Mouse (Mus musculus) neural tube, embryonic 13.5 days (tissue): ENCODE data around the gene Hhex. TPM values are rescaled to one million over a fixed set of nuclear protein-coding genes. Genes with fewer than 3 reads are reported as not detected.

Experiments used
- ATAC-seq: fragments of 200-750 bp; cut with Nextera tagmentation; 2 replicates; pipeline ENCODE4 v1.8.0; 2017; ENCODE audit warnings: low read depth, mild to moderate bottlenecking, moderate TSS enrichment, moderate library complexity
- H3K27ac ChIP-seq: fragments of 300-500 bp; sonication (generic); replicated peaks from 2 replicates; pipeline ENCODE4 v1.5.1; 2015; ENCODE audit warnings: moderate library complexity, mild to moderate bottlenecking, inconsistent platforms
- H3K27me3 ChIP-seq: fragments of 300-500 bp; sonication (generic); 2 replicates; pipeline ENCODE4 v1.6.1; 2015; ENCODE audit warnings: mild to moderate bottlenecking, inconsistent platforms
- H3K36me3 ChIP-seq: fragments of 300-500 bp; sonication (generic); 2 replicates; pipeline ENCODE4 v1.6.1; 2015; ENCODE audit warnings: mild to moderate bottlenecking, inconsistent platforms
- H3K4me1 ChIP-seq: fragments of 300-500 bp; sonication (generic); replicated peaks from 2 replicates; pipeline ENCODE4 v1.6.1; 2015; ENCODE audit warnings: inconsistent platforms
- H3K4me2 ChIP-seq: fragments of 300-500 bp; sonication (generic); 2 replicates; pipeline ENCODE4 v1.6.1; 2015; ENCODE audit warnings: inconsistent platforms, mild to moderate bottlenecking, moderate library complexity
- H3K4me3 ChIP-seq: fragments of 300-500 bp; sonication (generic); 2 replicates; pipeline ENCODE4 v1.5.1; 2015; ENCODE audit warnings: mild to moderate bottlenecking, inconsistent platforms
- H3K9ac ChIP-seq: fragments of 300-500 bp; sonication (generic); 2 replicates; pipeline ENCODE4 v1.6.1; 2015; ENCODE audit warnings: moderate library complexity, mild to moderate bottlenecking, inconsistent platforms
- H3K9me3 ChIP-seq: fragments of 300-500 bp; sonication (generic); 2 replicates; pipeline ENCODE4 v1.6.1; 2016; ENCODE audit warnings: inconsistent platforms
- WGBS: fragments of 180-500 bp; shearing (Covaris S2); methylation state at CpG from one replicate; pipeline ENCODE4 v1.1.7; 2015; 5-methylcytosine and 5-hydroxymethylcytosine counted together
- polyA plus RNA-seq: library from polyadenylated mRNA; unstranded; fragments of >200 nt; fragmentation: Nextera tagmentation; extraction: Ambion mirVana; gene quantifications from 2 replicates; pipeline ENCODE4 v1.2.1, GENCODE M21; 2015

The Hhex gene
- polyA plus RNA-seq, 1 experiment from 2014 or later, result 6.6 TPM

GRCm38 (mm10) chr19:37455961-37456360 lies 21.4 kb downstream of the Hhex start:
- no peak overlapping the region for H3K27ac ChIP-seq
- WGBS, result 100% methylated on average over 1 of the region's 1 CpGs
- no peaks in the 10 kb centered on the region for H3K4me1 ChIP-seq
- H3K27me3 ChIP-seq, result no peaks in the 10 kb centered on the region
- H3K4me3 ChIP-seq, result no peak overlapping the region
- no peak for ATAC-seq
- H3K36me3 ChIP-seq, result no peaks in the 10 kb centered on the region
- H3K9ac ChIP-seq, result no peak overlapping the region
- H3K4me2 ChIP-seq, result no peak overlapping the region
- H3K9me3 ChIP-seq, result 0 out of 2 replicates have a peak, but pooled peaks cover 3% of the 10 kb centered on the region

- 79% methylated on average over 6 of the region's 6 CpGs for WGBS
- ATAC-seq, result no peak
- H3K4me3 ChIP-seq, result no peak overlapping the region
These were observed 23.4 kb downstream of the Hhex start for GRCm38 (mm10) chr19:37458013-37458412.

DNA sequence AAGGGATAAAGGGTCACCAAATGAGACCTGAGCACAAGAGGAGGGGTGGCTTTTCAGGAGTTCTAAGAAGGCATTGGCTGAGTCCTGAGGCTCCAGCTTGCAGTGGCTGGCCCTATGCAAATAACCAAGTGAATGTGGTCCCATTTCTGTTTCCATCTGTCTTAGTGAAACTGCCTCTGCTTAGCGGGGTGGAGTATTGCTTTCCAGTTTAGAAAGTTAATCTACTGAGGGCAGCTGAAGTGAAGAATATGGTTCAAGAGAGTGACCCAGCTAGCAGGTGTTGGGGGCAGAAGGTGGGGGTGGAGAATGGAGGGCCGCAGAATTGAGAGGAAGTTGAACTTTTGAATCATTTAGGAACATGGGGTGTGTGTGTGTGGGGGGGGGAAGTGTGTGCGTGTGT lies 31.8 kb downstream of the Hhex start:
- Histone ChIP-seq H3K9me3 (no peaks in the 10 kb centered on the region), H3K27ac (no peak overlapping the region), H3K4me1 (no peaks in the 10 kb centered on the region), H3K36me3 (no peaks in the 10 kb centered on the region), H3K27me3 (no peaks in the 10 kb centered on the region), H3K4me2 (no peak overlapping the region), H3K4me3 (no peak overlapping the region), H3K9ac (no peak overlapping the region)
- WGBS, result 84% methylated on average over 3 of the region's 3 CpGs
- ATAC-seq, result no peak

More at GRCm38 (mm10) chr19:37458013-37458412, 23.4 kb downstream of the Hhex start:
- Histone ChIP-seq H3K4me1 (no peaks in the 10 kb centered on the region), H3K27ac (no peak overlapping the region), H3K27me3 (no peaks in the 10 kb centered on the region), H3K9me3 (0 out of 2 replicates have a peak, but pooled peaks cover 4% of the 10 kb centered on the region), H3K9ac (no peak overlapping the region), H3K4me2 (no peak overlapping the region), H3K36me3 (no peaks in the 10 kb centered on the region)

DNA sequence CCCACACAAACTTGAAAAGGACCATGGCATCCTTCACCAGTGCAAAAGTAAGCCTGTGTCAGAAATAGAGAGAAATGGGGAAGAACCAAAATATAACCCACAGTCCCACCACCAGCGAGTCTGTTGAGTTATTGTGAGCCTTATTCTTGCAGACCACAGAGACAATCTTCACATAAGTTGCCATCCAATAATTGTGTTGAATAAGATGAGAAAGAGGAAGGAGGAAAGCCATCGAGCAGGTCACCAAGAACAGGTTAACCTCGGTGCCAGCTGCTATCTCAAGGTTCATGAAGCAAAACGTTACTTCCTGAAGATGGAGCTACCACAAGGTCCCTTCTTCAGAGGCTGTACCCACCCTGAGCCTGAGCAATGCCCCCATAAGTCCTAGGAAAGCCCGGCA lies 32.4 kb downstream of the Hhex start:
- ATAC-seq, result no peak
- H3K36me3 ChIP-seq, result no peaks in the 10 kb centered on the region

GRCm38 (mm10) chr19:37468841-37469566 lies 34.4 kb downstream of the Hhex start:
- no peak overlapping the region for H3K4me2 ChIP-seq
- no peaks in the 10 kb centered on the region for H3K4me1 ChIP-seq
- H3K27me3 ChIP-seq, result no peaks in the 10 kb centered on the region
- no peak overlapping the region for H3K4me3 ChIP-seq
- ATAC-seq, result no peak
- no peaks in the 10 kb centered on the region for H3K9me3 ChIP-seq
- no peak overlapping the region for H3K27ac ChIP-seq
- no peak overlapping the region for H3K9ac ChIP-seq
- WGBS, result 53% methylated on average over 6 of the region's 6 CpGs
- H3K36me3 ChIP-seq, result no peaks in the 10 kb centered on the region

More for the DNA sequence above, 32.4 kb downstream of the Hhex start:
- Histone ChIP-seq H3K27ac (no peak overlapping the region), H3K9ac (no peak overlapping the region), H3K4me1 (no peaks in the 10 kb centered on the region), H3K4me3 (no peak overlapping the region), H3K4me2 (no peak overlapping the region), H3K9me3 (no peaks in the 10 kb centered on the region), H3K27me3 (no peaks in the 10 kb centered on the region)
- WGBS, result 93% methylated on average over 5 of the region's 5 CpGs

- Histone ChIP-seq H3K9me3 (no peaks in the 10 kb centered on the region), H3K4me1 (no peaks in the 10 kb centered on the region), H3K27me3 (no peaks in the 10 kb centered on the region), H3K4me3 (no peak overlapping the region), H3K4me2 (no peak overlapping the region), H3K9ac (no peak overlapping the region), H3K27ac (no peak overlapping the region), H3K36me3 (no peaks in the 10 kb centered on the region)
- 85% methylated on average over 4 of the region's 4 CpGs for WGBS
- ATAC-seq, result no peak
These were observed 37.1 kb downstream of the Hhex start for GRCm38 (mm10) chr19:37471680-37472079.

GRCm38 (mm10) chr19:37472589-37472988 lies 38.0 kb downstream of the Hhex start:
- no peaks in the 10 kb centered on the region for H3K9me3 ChIP-seq
- H3K4me3 ChIP-seq, result no peak overlapping the region
- 71% methylated on average over 3 of the region's 3 CpGs for WGBS
- H3K4me2 ChIP-seq, result no peak overlapping the region
- H3K9ac ChIP-seq, result no peak overlapping the region
- no peaks in the 10 kb centered on the region for H3K4me1 ChIP-seq
- H3K27me3 ChIP-seq, result no peaks in the 10 kb centered on the region
- ATAC-seq, result no peak
- H3K27ac ChIP-seq, result no peak overlapping the region
- no peaks in the 10 kb centered on the region for H3K36me3 ChIP-seq

GRCm38 (mm10) chr19:37481704-37482103 lies 47.1 kb downstream of the Hhex start:
- no peaks in the 10 kb centered on the region for H3K4me1 ChIP-seq
- WGBS, result 85% methylated on average over 8 of the region's 8 CpGs
- H3K9me3 ChIP-seq, result no peaks in the 10 kb centered on the region
- H3K4me2 ChIP-seq, result no peak overlapping the region
- no peak for ATAC-seq
- H3K9ac ChIP-seq, result no peak overlapping the region
- H3K36me3 ChIP-seq, result no peaks in the 10 kb centered on the region
- H3K4me3 ChIP-seq, result no peak overlapping the region
- H3K27ac ChIP-seq, result no peak overlapping the region
- H3K27me3 ChIP-seq, result no peaks in the 10 kb centered on the region

DNA sequence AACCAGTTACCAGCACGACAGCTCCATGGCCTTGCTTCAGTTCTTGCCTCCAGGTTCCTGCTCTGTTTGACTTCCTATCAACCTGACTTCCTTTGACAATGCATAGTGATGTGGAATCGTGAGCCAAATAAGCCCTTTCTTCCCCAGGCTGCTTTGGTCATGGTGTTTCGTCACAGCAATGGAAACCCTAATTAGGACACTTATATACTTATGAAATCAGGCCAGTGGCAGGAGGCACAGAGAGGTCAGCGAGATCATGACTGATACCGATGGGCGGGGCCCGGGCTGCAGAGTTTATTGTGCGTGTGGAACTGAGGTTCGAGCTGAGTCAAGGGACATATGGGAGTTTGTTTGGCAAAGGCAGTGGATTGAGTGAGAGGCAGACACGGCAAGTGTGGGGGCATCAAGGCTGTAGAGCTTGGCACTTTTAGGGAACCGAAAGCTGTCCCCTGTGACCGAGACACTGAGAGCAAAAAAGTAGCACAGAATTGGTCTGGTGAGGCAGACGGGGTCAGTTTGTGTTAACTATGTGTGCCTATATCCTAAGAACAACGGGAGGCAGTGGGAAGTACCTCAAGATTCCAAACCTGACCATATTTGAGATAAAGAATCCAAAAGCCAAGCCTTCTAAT lies 48.1 kb downstream of the Hhex start:
- no peak for ATAC-seq
- Histone ChIP-seq H3K9me3 (no peaks in the 10 kb centered on the region), H3K9ac (no peak overlapping the region), H3K27me3 (no peaks in the 10 kb centered on the region), H3K4me1 (no peaks in the 10 kb centered on the region), H3K36me3 (no peaks in the 10 kb centered on the region), H3K4me3 (no peak overlapping the region), H3K4me2 (no peak overlapping the region), H3K27ac (no peak overlapping the region)
- WGBS, result 85% methylated on average over 14 of the region's 14 CpGs

DNA sequence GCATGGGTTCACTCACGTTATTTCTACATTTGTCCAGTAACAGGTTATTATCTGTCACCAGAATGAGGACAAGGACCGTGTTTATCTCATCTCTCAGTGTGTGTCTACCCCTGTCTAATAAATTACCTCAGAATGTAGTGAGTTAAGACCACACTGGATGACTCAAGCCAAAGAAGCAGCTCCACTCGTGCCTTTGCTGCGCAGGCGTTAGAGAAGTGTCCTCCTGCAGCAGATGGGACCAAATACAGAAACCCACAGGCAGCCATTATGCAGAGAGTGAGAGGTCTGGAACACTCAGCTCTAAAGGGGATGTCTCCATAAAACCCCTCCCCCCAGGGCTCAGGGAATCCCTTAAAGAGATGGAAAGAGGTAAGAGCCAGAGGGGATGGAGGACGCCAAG lies 50.2 kb downstream of the Hhex start:
- H3K36me3 ChIP-seq, result no peaks in the 10 kb centered on the region
- 82% methylated on average over 6 of the region's 6 CpGs for WGBS
- no peaks in the 10 kb centered on the region for H3K9me3 ChIP-seq
- H3K27me3 ChIP-seq, result no peaks in the 10 kb centered on the region
- no peak for ATAC-seq
- no peak overlapping the region for H3K9ac ChIP-seq
- no peak overlapping the region for H3K27ac ChIP-seq
- no peak overlapping the region for H3K4me3 ChIP-seq
- no peak overlapping the region for H3K4me2 ChIP-seq
- no peaks in the 10 kb centered on the region for H3K4me1 ChIP-seq

- no peak overlapping the region for H3K4me3 ChIP-seq
- no peaks in the 10 kb centered on the region for H3K36me3 ChIP-seq
- no peaks in the 10 kb centered on the region for H3K9me3 ChIP-seq
These were observed 52.2 kb downstream of the Hhex start for GRCm38 (mm10) chr19:37486801-37487200.

DNA sequence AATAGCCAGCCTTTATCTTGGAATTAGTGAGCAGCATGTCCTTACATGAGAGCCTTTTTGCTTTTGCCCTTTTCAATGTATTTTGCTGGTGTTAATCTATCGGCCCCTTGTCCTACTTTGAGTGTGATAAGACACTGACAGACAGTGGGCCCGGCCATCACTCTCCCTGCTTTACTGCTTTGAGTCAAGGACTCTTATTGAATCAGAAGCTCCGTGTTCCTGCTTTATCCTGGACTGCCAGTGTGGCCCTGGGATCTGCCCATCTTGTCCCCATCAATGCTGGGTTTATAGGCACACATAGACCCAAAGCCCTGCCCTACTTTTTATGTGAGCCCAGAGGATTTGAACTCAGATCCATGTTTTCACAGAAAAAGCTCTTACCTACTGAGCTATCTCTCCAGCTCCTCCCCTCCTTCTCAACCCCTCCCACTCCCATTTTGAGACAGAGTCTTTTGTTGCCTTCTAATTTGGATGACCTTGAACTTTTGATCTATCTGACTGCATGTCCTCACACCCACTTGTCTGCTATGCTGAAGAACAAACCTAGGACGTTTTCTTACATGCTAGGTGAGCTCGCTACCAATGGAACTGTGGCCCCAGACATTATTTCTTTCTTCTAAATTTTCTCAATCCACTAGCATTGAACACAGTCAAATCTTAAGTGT lies 53.3 kb downstream of the Hhex start:
- no peak overlapping the region for H3K9ac ChIP-seq
- no peaks in the 10 kb centered on the region for H3K4me1 ChIP-seq
- H3K27ac ChIP-seq, result no peak overlapping the region
- WGBS, result 90% methylated on average over 5 of the region's 5 CpGs
- H3K9me3 ChIP-seq, result no peaks in the 10 kb centered on the region
- no peak for ATAC-seq
- H3K4me3 ChIP-seq, result no peak overlapping the region
- no peaks in the 10 kb centered on the region for H3K36me3 ChIP-seq
- no peaks in the 10 kb centered on the region for H3K27me3 ChIP-seq
- H3K4me2 ChIP-seq, result no peak overlapping the region

More at GRCm38 (mm10) chr19:37486801-37487200, 52.2 kb downstream of the Hhex start:
- WGBS, result 89% methylated on average over 6 of the region's 6 CpGs
- ATAC-seq, result no peak
- no peak overlapping the region for H3K27ac ChIP-seq
- H3K4me2 ChIP-seq, result no peak overlapping the region
- no peak overlapping the region for H3K9ac ChIP-seq
- H3K27me3 ChIP-seq, result no peaks in the 10 kb centered on the region
- H3K4me1 ChIP-seq, result no peaks in the 10 kb centered on the region
